Mouse (Mus musculus) hindbrain, embryonic 16.5 days (tissue): Measurements from ENCODE around the gene Aadac. TPM values are rescaled to one million over a fixed set of nuclear protein-coding genes. Genes with fewer than 3 reads are reported as not detected.

ENCODE experiments used
- ATAC-seq: fragments of 200-750 bp; cut with Nextera tagmentation; 2 replicates; pipeline ENCODE4 v1.8.0; 2017; ENCODE audit warnings: moderate TSS enrichment, moderate library complexity
- H3K27ac ChIP-seq: fragments of 300-500 bp; sonication (generic); 2 replicates; pipeline ENCODE4 v1.5.1; 2014; ENCODE audit warnings: low read depth, mild to moderate bottlenecking, control low read depth, low read length, moderate library complexity
- H3K27me3 ChIP-seq: fragments of 300-500 bp; sonication (generic); replicated peaks from 2 replicates; pipeline ENCODE4 v1.6.1; 2014; ENCODE audit warnings: low read length; ENCODE audit not compliant: control insufficient read depth, insufficient read depth
- H3K36me3 ChIP-seq: fragments of 300-500 bp; sonication (generic); 2 replicates; pipeline ENCODE4 v1.6.1; 2014; ENCODE audit warnings: mild to moderate bottlenecking, low read length, moderate library complexity, mixed read lengths; ENCODE audit not compliant: control insufficient read depth, insufficient read depth
- H3K4me1 ChIP-seq: fragments of 300-500 bp; sonication (generic); 2 replicates; pipeline ENCODE4 v1.6.1; 2014; ENCODE audit warnings: low read depth, low read length; ENCODE audit not compliant: control insufficient read depth, insufficient read depth
- H3K4me2 ChIP-seq: fragments of 300-500 bp; sonication (generic); 2 replicates; pipeline ENCODE4 v1.6.1; 2014; ENCODE audit warnings: mild to moderate bottlenecking, low read length, control low read depth, moderate library complexity
- H3K4me3 ChIP-seq: fragments of 300-500 bp; sonication (generic); 2 replicates; pipeline ENCODE4 v1.5.1; 2014; ENCODE audit warnings: mild to moderate bottlenecking, low read length, control low read depth, moderate library complexity
- H3K9ac ChIP-seq: fragments of 300-500 bp; sonication (generic); 2 replicates; pipeline ENCODE4 v1.6.1; 2014; ENCODE audit warnings: low read depth, mild to moderate bottlenecking, control low read depth, low read length, moderate library complexity
- H3K9me3 ChIP-seq: fragments of 300-500 bp; sonication (generic); 2 replicates; pipeline ENCODE4 v1.6.1; 2014; ENCODE audit warnings: mild to moderate bottlenecking, low read length, moderate library complexity; ENCODE audit not compliant: control insufficient read depth
- WGBS: fragments of 180-500 bp; shearing (Covaris S2); extraction: QIAGEN DNeasy Blood & Tissue Kit; methylation state at CpG from one replicate; pipeline ENCODE4 v1.1.7; 2014; 5-methylcytosine and 5-hydroxymethylcytosine counted together
- polyA plus RNA-seq: library from polyadenylated mRNA; unstranded; fragments of >200 nt; fragmentation: Nextera tagmentation; extraction: Ambion mirVana; gene quantifications from 2 replicates; pipeline ENCODE4 v1.2.1, GENCODE M21; 2015

Aadac gene
- polyA plus RNA-seq = not detected in 2 replicates

- Histone ChIP-seq H3K9me3 (no peaks in the 10 kb centered on the region), H3K27me3 (no peaks in the 10 kb centered on the region), H3K27ac (no peak within 1 kb of the TSS), H3K4me2 (no peak within 1 kb of the TSS), H3K9ac (no peak within 1 kb of the TSS), H3K4me1 (no peaks in the 10 kb centered on the region), H3K36me3 (no peaks in the 10 kb centered on the region), H3K4me3 (no peak within 1 kb of the TSS)
- WGBS = 71% methylated on average over 1 of the region's 1 CpGs
- ATAC-seq = no peak
Observed at GRCm38 (mm10) chr3:60025417-60025816, at the start of gene Aadac. TSS of gene Aadac (plus strand) at chr3:60025717.

DNA sequence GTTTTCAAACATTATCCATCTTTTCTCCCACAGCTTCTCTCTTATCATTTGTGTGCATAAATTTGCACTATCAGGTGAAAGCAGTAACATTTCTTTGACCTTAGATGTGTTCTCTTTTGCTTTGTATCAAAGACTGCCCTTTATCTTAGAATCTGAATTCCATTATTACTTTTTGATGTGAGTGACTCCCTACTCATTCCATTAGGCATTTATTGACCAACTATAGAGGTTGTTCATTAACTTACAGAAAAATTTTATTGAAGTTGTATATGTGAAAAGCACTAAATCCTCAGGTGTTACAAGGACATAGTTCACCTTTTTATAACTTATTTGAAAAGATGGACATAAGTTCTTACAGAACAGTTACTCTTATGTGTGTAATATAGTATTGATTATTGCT lies 21.9 kb upstream of the Aadac start:
- Histone ChIP-seq H3K27ac (no peak overlapping the region), H3K4me1 (no peaks in the 10 kb centered on the region), H3K9ac (no peak overlapping the region), H3K36me3 (no peaks in the 10 kb centered on the region), H3K4me2 (no peak overlapping the region), H3K9me3 (no peaks in the 10 kb centered on the region), H3K27me3 (no peaks in the 10 kb centered on the region), H3K4me3 (no peak overlapping the region)
- no peak for ATAC-seq

GRCm38 (mm10) chr3:60006443-60006842 lies 19.1 kb upstream of the Aadac start, which contains the start of gene Aadacl2:
TSS of gene Aadacl2 (plus strand) at chr3:60006743.
- ATAC-seq = no peak
- Histone ChIP-seq H3K9me3 (no peaks in the 10 kb centered on the region), H3K4me2 (no peak within 1 kb of the TSS), H3K9ac (no peak within 1 kb of the TSS), H3K4me1 (no peaks in the 10 kb centered on the region), H3K4me3 (no peak within 1 kb of the TSS), H3K27ac (no peak within 1 kb of the TSS), H3K36me3 (no peaks in the 10 kb centered on the region), H3K27me3 (no peaks in the 10 kb centered on the region)
- WGBS = 77% methylated on average over 1 of the region's 1 CpGs

DNA sequence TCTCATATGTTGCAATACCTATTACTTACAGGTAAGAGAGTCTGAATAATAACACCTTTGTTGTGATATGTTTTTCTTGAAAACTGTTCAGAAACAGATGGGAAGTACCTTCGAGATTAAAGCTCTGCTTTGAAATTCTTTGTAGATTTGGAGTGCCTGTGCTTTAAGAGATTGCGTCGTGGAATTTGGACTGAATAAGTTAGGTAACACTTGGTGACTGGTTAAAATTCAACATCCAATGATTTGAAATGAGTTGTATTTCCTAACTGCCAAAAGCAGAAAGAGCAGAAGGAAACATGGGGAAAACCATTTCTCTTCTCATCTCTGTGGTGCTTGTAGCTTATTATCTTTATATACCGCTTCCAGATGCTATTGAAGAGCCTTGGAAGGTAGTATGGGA lies 6.0 kb downstream of the Aadac start:
- H3K4me2 ChIP-seq = no peak overlapping the region
- no peaks in the 10 kb centered on the region for H3K27me3 ChIP-seq
- H3K4me3 ChIP-seq = no peak overlapping the region
- no peak overlapping the region for H3K9ac ChIP-seq
- no peak overlapping the region for H3K27ac ChIP-seq
- H3K9me3 ChIP-seq = no peaks in the 10 kb centered on the region
- ATAC-seq = no peak
- no peaks in the 10 kb centered on the region for H3K4me1 ChIP-seq
- WGBS = 88% methylated on average over 4 of the region's 4 CpGs
- no peaks in the 10 kb centered on the region for H3K36me3 ChIP-seq

DNA sequence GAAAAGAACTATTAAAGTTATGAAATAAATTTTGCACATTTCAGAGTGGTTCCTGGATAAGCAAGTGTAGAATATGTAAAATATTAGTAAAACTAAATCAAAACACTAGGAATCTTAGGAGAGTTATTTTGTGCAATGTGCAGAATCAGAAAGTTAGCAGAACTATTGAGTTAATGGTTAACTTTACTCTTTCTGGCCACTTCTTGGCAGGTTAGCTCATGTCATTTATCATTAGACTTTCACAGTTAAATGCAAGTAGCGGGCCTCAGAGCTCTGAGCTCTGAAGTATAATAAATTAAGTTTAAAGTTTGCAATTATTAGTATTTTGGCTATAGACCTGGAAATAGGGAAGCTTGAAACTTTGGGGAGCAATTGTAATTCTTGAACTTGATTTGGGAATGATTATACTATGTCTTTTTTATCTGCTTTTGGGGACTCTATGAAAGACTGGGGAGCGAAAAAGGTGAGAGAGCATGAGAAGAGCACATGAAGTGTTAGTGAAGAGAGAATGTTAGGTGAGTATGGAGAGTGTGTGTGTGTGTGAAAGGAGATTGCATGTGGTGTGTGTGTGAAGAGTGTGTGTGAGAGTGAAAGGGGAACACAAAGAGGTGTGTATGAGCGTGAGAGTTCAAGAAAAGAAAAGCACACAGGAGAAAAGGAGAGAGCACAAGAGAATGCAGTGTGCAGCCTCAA lies 20.9 kb downstream of the Aadac start:
- no peaks in the 10 kb centered on the region for H3K9me3 ChIP-seq
- no peak for ATAC-seq
- 80% methylated on average over 3 of the region's 3 CpGs for WGBS

GRCm38 (mm10) chr3:60053231-60053927 lies 27.9 kb downstream of the Aadac start:
- Histone ChIP-seq H3K4me1 (no peaks in the 10 kb centered on the region), H3K36me3 (no peaks in the 10 kb centered on the region), H3K4me3 (no peak overlapping the region), H3K27me3 (no peaks in the 10 kb centered on the region), H3K9me3 (no peaks in the 10 kb centered on the region), H3K9ac (no peak overlapping the region), H3K4me2 (no peak overlapping the region), H3K27ac (no peak overlapping the region)
- 81% methylated on average over 3 of the region's 3 CpGs for WGBS
- ATAC-seq = no peak

More for the DNA sequence above, 20.9 kb downstream of the Aadac start:
- no peak overlapping the region for H3K4me2 ChIP-seq
- no peaks in the 10 kb centered on the region for H3K27me3 ChIP-seq
- no peak overlapping the region for H3K27ac ChIP-seq
- no peaks in the 10 kb centered on the region for H3K4me1 ChIP-seq
- H3K4me3 ChIP-seq = no peak overlapping the region
- no peak overlapping the region for H3K9ac ChIP-seq
- no peaks in the 10 kb centered on the region for H3K36me3 ChIP-seq

GRCm38 (mm10) chr3:60053931-60054330 lies 28.4 kb downstream of the Aadac start:
- Histone ChIP-seq H3K9ac (no peak overlapping the region), H3K9me3 (no peaks in the 10 kb centered on the region), H3K36me3 (no peaks in the 10 kb centered on the region), H3K27ac (no peak overlapping the region), H3K4me3 (no peak overlapping the region), H3K4me2 (no peak overlapping the region), H3K4me1 (no peaks in the 10 kb centered on the region), H3K27me3 (no peaks in the 10 kb centered on the region)
- WGBS = 91% methylated on average over 2 of the region's 2 CpGs
- ATAC-seq = no peak

GRCm38 (mm10) chr3:60056451-60056850 lies 30.9 kb downstream of the Aadac start:
- Histone ChIP-seq H3K9ac (no peak overlapping the region), H3K4me2 (no peak overlapping the region), H3K4me1 (no peaks in the 10 kb centered on the region), H3K27ac (no peak overlapping the region), H3K4me3 (no peak overlapping the region), H3K9me3 (no peaks in the 10 kb centered on the region), H3K27me3 (no peaks in the 10 kb centered on the region), H3K36me3 (no peaks in the 10 kb centered on the region)
- ATAC-seq = no peak
- WGBS = 27% methylated on average over 3 of the region's 3 CpGs

- WGBS = 89% methylated on average over 2 of the region's 2 CpGs
Observed at GRCm38 (mm10) chr3:60057070-60057808, 31.7 kb downstream of the Aadac start.

More at GRCm38 (mm10) chr3:60057070-60057808, 31.7 kb downstream of the Aadac start:
- Histone ChIP-seq H3K27ac (no peak overlapping the region), H3K36me3 (no peaks in the 10 kb centered on the region), H3K4me1 (no peaks in the 10 kb centered on the region), H3K4me3 (no peak overlapping the region), H3K4me2 (no peak overlapping the region), H3K9me3 (no peaks in the 10 kb centered on the region), H3K27me3 (no peaks in the 10 kb centered on the region), H3K9ac (no peak overlapping the region)
- no peak for ATAC-seq
